Mouse (Mus musculus): Measurements from ENCODE around the gene Avpi1.
A peak's percentile ranks its signal among the peaks of the same experiment; 100 is the strongest.
"Not testable (repeated sequence)": the region's sequence is repeated elsewhere in the genome, so short reads cannot be mapped to it uniquely, and the experiment has no call there.

Avpi1 gene

GRCm38 (mm10) chr19:42115783-42116335, 13.0 kb downstream of the Avpi1 start:
- no peak for DNase-seq (ENCODE audit: low read depth in 2 of 2, low spot score in 2 of 2)

- DNase-seq (ENCODE audit: low read depth in 2 of 2, low spot score in 2 of 2), result no peak
Observed at GRCm38 (mm10) chr19:42104681-42105080, 24.2 kb downstream of the Avpi1 start.

GRCm38 (mm10) chr19:42099406-42099805, 29.5 kb downstream of the Avpi1 start:
- no peak for DNase-seq (ENCODE audit: low read depth in 2 of 2, low spot score in 2 of 2)

GRCm38 (mm10) chr19:42090637-42091141, 38.2 kb downstream of the Avpi1 start:
- peak; percentile 31 to 48 for DNase-seq (ENCODE audit: low read depth in 2 of 2, low spot score in 2 of 2)

- DNase-seq (ENCODE audit: low read depth in 2 of 2, low spot score in 2 of 2), result peak; percentile 97 to 98
Observed at GRCm38 (mm10) chr19:42089748-42090595, 38.9 kb downstream of the Avpi1 start, which contains the start of gene Pi4k2a. Gene Pi4k2a, plus strand, starts transcription at chr19:42090470.

- peak; percentile 57 to 67 for DNase-seq (ENCODE audit: low read depth in 2 of 2, low spot score in 2 of 2)
Observed at GRCm38 (mm10) chr19:42089103-42089747, 39.6 kb downstream of the Avpi1 start.

GRCm38 (mm10) chr19:42086166-42086565, 42.7 kb downstream of the Avpi1 start, which contains the start of gene Morn4:
Gene Morn4, minus strand, starts transcription at chr19:42086357.
- peak in 1 of 2 experiments; percentile 3 for DNase-seq (ENCODE audit: low read depth in 2 of 2, low spot score in 2 of 2)

- DNase-seq (ENCODE audit: low read depth in 2 of 2, low spot score in 2 of 2), result no peak
Observed at GRCm38 (mm10) chr19:42085690-42086089, 43.2 kb downstream of the Avpi1 start.

GRCm38 (mm10) chr19:42081613-42082012, 47.2 kb downstream of the Avpi1 start:
- DNase-seq (ENCODE audit: low read depth in 2 of 2, low spot score in 2 of 2), result not testable (repeated sequence)

GRCm38 (mm10) chr19:42080469-42080868, 48.4 kb downstream of the Avpi1 start:
- no peak for DNase-seq (ENCODE audit: low read depth in 2 of 2, low spot score in 2 of 2)

GRCm38 (mm10) chr19:42079950-42080349, 48.9 kb downstream of the Avpi1 start:
- no peak for DNase-seq (ENCODE audit: low read depth in 2 of 2, low spot score in 2 of 2)

GRCm38 (mm10) chr19:42079006-42079405, 49.9 kb downstream of the Avpi1 start:
- no peak for DNase-seq (ENCODE audit: low read depth in 2 of 2, low spot score in 2 of 2)

GRCm38 (mm10) chr19:42078566-42078965, 50.3 kb downstream of the Avpi1 start:
- DNase-seq (ENCODE audit: low read depth in 2 of 2, low spot score in 2 of 2), result no peak

GRCm38 (mm10) chr19:42075992-42076391, 52.9 kb downstream of the Avpi1 start:
- DNase-seq (ENCODE audit: low read depth in 2 of 2, low spot score in 2 of 2), result no peak

- DNase-seq (ENCODE audit: low read depth in 2 of 2, low spot score in 2 of 2), result no peak
Observed at GRCm38 (mm10) chr19:42075051-42075450, 53.8 kb downstream of the Avpi1 start.

Measured in CD8-positive naive resting alpha-beta T cell, adult 2 months (primary cell).